In the genomic region with DNA sequence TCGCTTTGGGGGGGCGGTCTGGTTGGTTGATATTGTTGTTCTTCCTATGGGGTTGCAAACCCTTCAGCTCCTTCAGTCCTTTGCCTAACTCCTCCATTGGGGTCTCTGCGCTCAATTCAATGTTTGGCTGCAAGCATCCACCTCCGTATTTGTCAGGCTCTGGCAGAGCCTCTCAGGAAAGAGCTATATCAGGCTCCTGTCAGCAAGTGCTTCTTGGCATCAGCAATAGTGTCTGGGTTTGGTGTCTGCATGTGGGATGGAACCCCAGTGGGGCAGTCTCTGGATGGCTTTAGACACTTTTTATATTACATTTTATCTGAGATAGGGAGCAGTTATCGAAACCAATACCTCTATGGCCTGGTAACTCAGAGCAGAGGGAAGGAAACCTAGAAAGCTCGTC, we compare ENCODE assay signal across 12 mouse cellular contexts. TPM values are rescaled to one million over a fixed set of nuclear protein-coding genes. Genes with fewer than 3 reads are reported as not detected.
DNase-seq lines count a peak whose midpoint lies in the region; ATAC-seq and TF ChIP-seq lines count a peak whose summit lies in the region.
"Not testable (repeated sequence)": the region's sequence is repeated elsewhere in the genome, so short reads cannot be mapped to it uniquely, and the experiment has no call there.
"Had no signal": no experiment of that assay in that cellular context is flagged by ENCODE, and none has a peak within 500 bp of the region (broad histone marks: within the 10 kb centered on the region; RNA-seq: fewer than 3 reads in every experiment).

No protein-coding gene starts in this region.

- not testable (repeated sequence) for H3K27me3 ChIP-seq in heart, embryonic 16.5 days (ENCODE audit: control insufficient read depth, insufficient read depth, low read length)

- not testable (repeated sequence) for H3K4me3 ChIP-seq in cortical plate, adult 2 months (ENCODE audit: insufficient read depth, low read length); heart, embryonic 16.5 days (ENCODE audit: low read length); left cerebral cortex, adult 2 months

- not testable (repeated sequence) for H3K9me3 ChIP-seq in heart, embryonic 16.5 days (replicated peaks; ENCODE audit: control insufficient read depth, low read length)

- WGBS in heart, embryonic 16.5 days = 53% methylated on average over 6 of the region's 6 CpGs

- peak; percentile 51 to 52 for DNase-seq in frontal cortex, adult 2 months (ENCODE audit: extremely low spot score in 1 of 2, low spot score in 1 of 2)
- peak; percentile 25 to 43 for DNase-seq in heart, adult 18-20 months
- DNase-seq in heart, adult 9 months (ENCODE audit: low spot score in 2 of 2) = peak; percentile 20 to 23
- peak; percentile 12 for DNase-seq in heart, postnatal 4 days
- DNase-seq in left cerebral cortex, adult 2 months (ENCODE audit: extremely low spot score in 1 of 2, low spot score in 2 of 2) = not testable (repeated sequence)

- TF ChIP-seq CTCF in cortical plate, adult 2 months (IDR thresholded peaks at IDR 0.05; ENCODE audit: extremely low read depth, insufficient read depth, low read length); left cerebral cortex, adult 2 months (IDR thresholded peaks at IDR 0.05): not testable (repeated sequence)

- peak overlapping the region; percentile 36; the same call in 1 of the 2 replicates for H3K4me2 ChIP-seq in heart, embryonic 16.5 days (ENCODE audit: low read depth, low read length)

- peak overlapping the region; percentile 53; the same call in 1 of the 2 replicates for H3K27ac ChIP-seq in cortical plate, adult 2 months (ENCODE audit: insufficient read depth, low read length)
- H3K27ac ChIP-seq in heart, embryonic 16.5 days (ENCODE audit: low read length) = peak overlapping the region; percentile 70
- peak overlapping the region; percentile 58 for H3K27ac ChIP-seq in left cerebral cortex, adult 2 months

- not testable (repeated sequence) for ATAC-seq in heart, embryonic 16.5 days (replicated peaks; ENCODE audit: extremely low read depth, insufficient read depth, low FRiP score)

- TF ChIP-seq POLR2A in cortical plate, adult 2 months (IDR thresholded peaks at IDR 0.05; ENCODE audit: extremely low read depth, insufficient read depth, low read length) = not testable (repeated sequence)

- intact Hi-C loops in left cerebral cortex, adult 2 months (cut with DNase I) = not testable (repeated sequence)

- H3K4me1 ChIP-seq in cortical plate, adult 2 months (ENCODE audit: control insufficient read depth, insufficient read depth, low read length) = not testable (repeated sequence)
- peaks cover 24% of the 10 kb centered on the region for H3K4me1 ChIP-seq in heart, embryonic 16.5 days (ENCODE audit: control insufficient read depth, insufficient read depth, low read length)

- not testable (repeated sequence) for H3K9ac ChIP-seq in heart, embryonic 16.5 days (ENCODE audit: low read length)

- not testable (repeated sequence) for H3K36me3 ChIP-seq in heart, embryonic 16.5 days (ENCODE audit: control insufficient read depth, insufficient read depth)

RNA-seq across cellular contexts. Expression of gene Herc3, which starts 36.6 kb away (rescaled TPM):
- 142 and 155 TPM in 2 replicates for polyA plus RNA-seq in cortical plate, adult 2 months (2012; rRNA removed)
- 93.0 and 110 TPM in 2 replicates for polyA plus RNA-seq in frontal cortex, adult 2 months (2012; rRNA removed)
- total RNA-seq in heart, adult 18-20 months (2021) = 10 to 100 TPM; 57.3 to 63.8 TPM
- 42.4 and 44.0 TPM in 2 replicates for polyA plus RNA-seq in heart, embryonic 16.5 days (2015; fragmentation: Nextera tagmentation; extraction: Ambion mirVana)
- total RNA-seq in heart, postnatal 4 days (2021) = 100 to 1,000 TPM; 116 to 127 TPM
- total RNA-seq in left cerebral cortex, adult 2 months (2021) = 100 to 1,000 TPM; 170 to 279 TPM

RNA-seq across cellular contexts. Expression of gene Nap1l5, which starts 39.0 kb away (rescaled TPM):
- 332 and 381 TPM in 2 replicates for polyA plus RNA-seq in cortical plate, adult 2 months (2012; rRNA removed)
- 326 and 348 TPM in 2 replicates for polyA plus RNA-seq in frontal cortex, adult 2 months (2012; rRNA removed)
- 1 to 10 TPM in 1 of 2 experiments, under 1 TPM in 1; 0.75 to 1.3 TPM for total RNA-seq in heart, adult 18-20 months (2021)
- polyA plus RNA-seq in heart, embryonic 16.5 days (2015; fragmentation: Nextera tagmentation; extraction: Ambion mirVana) = 1.1 and 1.5 TPM in 2 replicates
- 1 to 10 TPM; 1.3 to 1.9 TPM for total RNA-seq in heart, postnatal 4 days (2021)
- 100 to 1,000 TPM; 337 to 344 TPM for total RNA-seq in left cerebral cortex, adult 2 months (2021)
- total RNA-seq: CH12.LX, G1E had no signal
- polyA plus RNA-seq: CD4-positive, CD25-positive, alpha-beta regulatory T cell, adult 4 months; erythroblast, embryonic 14.5 days; G1E; Patski had no signal

Comparison
In these comparisons a context has a peak if more than half of its experiments do, and no peak if none do; other contexts are left out.
1. RNA of gene Nap1l5, which starts 39.0 kb away (total RNA-seq): 337 to 344 TPM in left cerebral cortex, adult 2 months; 1.3 to 1.9 TPM in heart, postnatal 4 days and 0.75 to 1.3 TPM in heart, adult 18-20 months; every median in the first group is over 100 times any median in the second.
2. Peak in every context shown above with its lines, with median percentiles within 50 percentile points of each other: H3K27ac ChIP-seq.